Mouse (Mus musculus): Measurements from ENCODE around the gene Lrriq1. TPM values are rescaled to one million over a fixed set of nuclear protein-coding genes. Genes with fewer than 3 reads are reported as not detected.

Lrriq1 gene
- polyA plus RNA-seq, 1 experiment from 2014 or later: 0.19 TPM

GRCm38 (mm10) chr10:103026636-103027225, 209.4 kb downstream of the Lrriq1 start:
- Histone ChIP-seq H3K9ac (ENCODE audit: low read depth, low read length) (no peak overlapping the region), H3K4me2 (peak overlapping the region; percentile 32), H3K36me3 (ENCODE audit: control insufficient read depth, insufficient read depth, low read length) (no peaks in the 10 kb centered on the region), H3K9me3 (replicated peaks; ENCODE audit: control insufficient read depth, low read length) (no peaks in the 10 kb centered on the region), H3K4me3 (ENCODE audit: low read depth, low read length) (peak overlapping the region; percentile 12; the same call in 1 of the 2 replicates), H3K27me3 (ENCODE audit: control insufficient read depth, insufficient read depth, low read length) (peaks cover 46% of the 10 kb centered on the region), H3K27ac (ENCODE audit: low read depth, low read length) (no peak overlapping the region), H3K4me1 (ENCODE audit: control insufficient read depth, insufficient read depth, low read length) (0 out of 2 replicates have a peak, but pooled peaks cover 4% of the 10 kb centered on the region)
- ATAC-seq (replicated peaks; ENCODE audit: insufficient number of reproducible peaks, low FRiP score, low TSS enrichment): no peak
- WGBS (ENCODE audit: insufficient replicate concordance): under 1% methylated on average over 17 of the region's 17 CpGs

DNA sequence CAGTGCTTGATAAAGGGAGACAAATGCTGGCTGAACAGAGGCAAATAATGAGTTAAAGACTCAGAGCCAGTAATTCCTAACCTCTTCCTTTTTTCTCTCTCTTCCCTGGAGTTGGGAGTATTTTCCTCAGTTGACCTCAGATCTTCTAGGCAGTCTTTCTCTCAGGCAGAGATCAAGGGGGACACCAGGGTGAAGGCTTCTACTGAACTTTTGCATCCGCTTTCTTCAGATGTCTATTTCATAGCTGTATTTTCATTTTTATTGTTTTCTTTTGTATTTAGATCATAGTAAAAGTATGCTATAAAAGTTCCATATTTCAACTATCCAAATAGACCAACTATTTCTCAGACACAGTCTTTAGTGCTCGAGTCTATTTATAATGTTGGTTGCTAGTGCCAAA, 233.6 kb downstream of the Lrriq1 start:
- Histone ChIP-seq H3K9me3 (replicated peaks; ENCODE audit: control insufficient read depth, low read length) (no peaks in the 10 kb centered on the region), H3K36me3 (ENCODE audit: control insufficient read depth, insufficient read depth, low read length) (no peaks in the 10 kb centered on the region), H3K4me1 (ENCODE audit: control insufficient read depth, insufficient read depth, low read length) (no peaks in the 10 kb centered on the region), H3K4me2 (no peak overlapping the region), H3K9ac (ENCODE audit: low read depth, low read length) (no peak overlapping the region), H3K4me3 (ENCODE audit: low read depth, low read length) (no peak overlapping the region), H3K27ac (ENCODE audit: low read depth, low read length) (no peak overlapping the region), H3K27me3 (ENCODE audit: control insufficient read depth, insufficient read depth, low read length) (no peaks in the 10 kb centered on the region)
- no peak for ATAC-seq (replicated peaks; ENCODE audit: insufficient number of reproducible peaks, low FRiP score, low TSS enrichment)
- 66% methylated on average over 2 of the region's 2 CpGs for WGBS (ENCODE audit: insufficient replicate concordance)

DNA sequence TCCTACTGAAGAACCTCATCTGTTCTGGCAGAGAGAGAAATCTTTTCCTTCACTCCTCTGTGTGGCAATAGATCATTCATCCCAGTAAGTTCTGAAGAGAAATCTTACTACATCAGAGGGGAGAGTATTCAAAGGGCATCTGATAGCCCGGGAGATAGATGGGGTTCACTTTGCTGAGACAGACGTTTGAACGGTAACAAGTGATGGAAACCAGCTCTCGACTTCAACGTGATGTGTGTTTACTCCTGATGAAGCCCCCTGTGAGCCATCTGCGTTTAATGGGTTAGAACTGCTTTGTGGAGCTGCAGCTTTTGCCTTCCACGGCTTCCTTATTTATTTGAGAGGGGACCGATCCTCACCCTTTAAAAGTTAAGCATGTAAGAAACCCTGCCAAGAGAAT, 235.2 kb downstream of the Lrriq1 start:
- no peak overlapping the region for H3K4me3 ChIP-seq (ENCODE audit: low read depth, low read length)
- H3K9me3 ChIP-seq (replicated peaks; ENCODE audit: control insufficient read depth, low read length): no peaks in the 10 kb centered on the region
- no peaks in the 10 kb centered on the region for H3K4me1 ChIP-seq (ENCODE audit: control insufficient read depth, insufficient read depth, low read length)
- 19% methylated on average over 8 of the region's 8 CpGs for WGBS (ENCODE audit: insufficient replicate concordance)
- H3K4me2 ChIP-seq: no peak overlapping the region
- H3K9ac ChIP-seq (ENCODE audit: low read depth, low read length): no peak overlapping the region
- no peaks in the 10 kb centered on the region for H3K36me3 ChIP-seq (ENCODE audit: control insufficient read depth, insufficient read depth, low read length)
- no peak for ATAC-seq (replicated peaks; ENCODE audit: insufficient number of reproducible peaks, low FRiP score, low TSS enrichment)
- no peaks in the 10 kb centered on the region for H3K27me3 ChIP-seq (ENCODE audit: control insufficient read depth, insufficient read depth, low read length)
- no peak overlapping the region for H3K27ac ChIP-seq (ENCODE audit: low read depth, low read length)

DNA sequence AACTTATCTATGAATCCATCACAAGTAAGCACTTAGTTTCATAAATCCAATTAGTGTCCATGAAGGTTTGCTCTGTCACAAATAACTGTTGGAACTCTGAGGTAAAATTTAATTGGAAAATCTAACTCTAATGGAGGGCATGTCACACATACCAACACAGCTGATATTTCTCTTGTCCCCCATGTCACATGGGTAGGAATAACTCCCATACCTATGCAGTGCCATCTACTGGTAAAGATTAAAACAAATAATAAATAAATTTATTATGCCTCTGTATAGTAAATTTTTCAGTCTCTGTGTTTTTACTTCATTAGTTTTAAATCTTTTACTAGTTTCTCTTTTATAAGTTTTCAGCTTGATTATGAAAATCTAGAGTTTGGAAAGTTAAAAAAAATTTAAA, 236.5 kb downstream of the Lrriq1 start:
- Histone ChIP-seq H3K27me3 (ENCODE audit: control insufficient read depth, insufficient read depth, low read length) (no peaks in the 10 kb centered on the region), H3K36me3 (ENCODE audit: control insufficient read depth, insufficient read depth, low read length) (no peaks in the 10 kb centered on the region), H3K27ac (ENCODE audit: low read depth, low read length) (no peak overlapping the region), H3K4me3 (ENCODE audit: low read depth, low read length) (no peak overlapping the region), H3K9me3 (replicated peaks; ENCODE audit: control insufficient read depth, low read length) (no peaks in the 10 kb centered on the region), H3K4me2 (no peak overlapping the region), H3K9ac (ENCODE audit: low read depth, low read length) (no peak overlapping the region), H3K4me1 (ENCODE audit: control insufficient read depth, insufficient read depth, low read length) (no peaks in the 10 kb centered on the region)
- no peak for ATAC-seq (replicated peaks; ENCODE audit: insufficient number of reproducible peaks, low FRiP score, low TSS enrichment)

Other genes with a start within 250 kb of the Lrriq1 start
- gene Alx1, start 206.1 kb downstream of the Lrriq1 start, polyA plus RNA-seq (2014; fragmentation: Nextera tagmentation; extraction: Ambion mirVana): 3.6 TPM in 2 replicates
- gene Slc6a15, start 131.5 kb upstream of the Lrriq1 start, polyA plus RNA-seq (2014; fragmentation: Nextera tagmentation; extraction: Ambion mirVana): 0.97 and 1.1 TPM in 2 replicates